Mouse (Mus musculus) CD4-positive naive resting alpha-beta T cell, adult 76 days (primary cell): ENCODE results near the gene Ube2dnl2. TPM values are rescaled to one million over a fixed set of nuclear protein-coding genes. Genes with fewer than 3 reads are reported as not detected.

ENCODE experiments used
- total RNA-seq: library from RNA; stranded (reverse); gene quantifications from one replicate; pipeline ENCODE4 v1.2.4, GENCODE M21; 2023

The Ube2dnl2 gene
- total RNA-seq, result not detected

DNA sequence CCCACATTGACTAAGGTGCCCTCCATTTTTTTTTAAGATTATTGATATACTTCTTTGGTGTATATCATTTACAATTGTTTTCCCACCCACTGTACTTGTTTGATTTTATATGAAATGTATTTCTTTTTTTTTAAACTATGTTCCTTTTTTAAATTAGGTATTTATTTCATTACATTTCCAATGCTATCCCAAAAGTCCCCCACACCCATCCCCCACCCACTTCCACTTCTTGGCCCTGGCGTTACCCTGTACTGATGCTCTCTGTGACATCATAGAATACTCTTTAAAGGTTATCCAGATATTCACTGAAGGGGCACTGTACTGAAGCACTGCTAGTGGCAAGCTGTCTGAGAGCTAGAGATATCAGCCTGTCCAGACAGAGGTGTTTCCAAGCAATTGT, at the start of gene Ube2dnl2:
Gene Ube2dnl2 (plus strand): TSS at position 301 of the 400 bp plus-strand sequence.

DNA sequence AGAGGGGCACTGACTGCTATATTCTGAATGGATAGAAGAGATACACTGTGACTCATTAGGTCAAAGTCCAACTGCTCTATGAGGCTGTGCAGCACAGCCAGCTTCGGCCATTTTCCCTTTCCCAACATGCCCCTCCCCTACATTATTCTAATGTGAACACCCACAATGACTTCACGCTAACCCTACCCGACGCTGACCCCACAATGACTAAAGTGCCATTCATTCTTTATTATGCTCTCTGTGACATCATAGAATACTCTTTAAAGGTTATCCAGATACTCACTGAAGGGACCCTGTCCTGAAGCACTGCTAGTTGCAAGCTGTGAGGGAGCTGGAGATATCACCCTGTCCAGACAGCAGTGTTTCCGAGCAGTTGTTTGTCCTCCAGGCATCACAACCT, 2.7 kb upstream of the Ube2dnl2 start, which contains the start of gene Ube2dnl1:
Gene Ube2dnl1 (plus strand): TSS at position 301 of the 400 bp plus-strand sequence.

Other genes starting within 250 kb of the Ube2dnl2 start
- not detected for gene Ube2dnl1, start 2.6 kb upstream of the Ube2dnl2 start, total RNA-seq